Mouse (Mus musculus): ENCODE data around the gene Arfrp1. TPM values are rescaled to one million over a fixed set of nuclear protein-coding genes. Genes with fewer than 3 reads are reported as not detected.

Gene Arfrp1
- total RNA-seq, 1 experiment from 2014 or later: 82.5 TPM

DNA sequence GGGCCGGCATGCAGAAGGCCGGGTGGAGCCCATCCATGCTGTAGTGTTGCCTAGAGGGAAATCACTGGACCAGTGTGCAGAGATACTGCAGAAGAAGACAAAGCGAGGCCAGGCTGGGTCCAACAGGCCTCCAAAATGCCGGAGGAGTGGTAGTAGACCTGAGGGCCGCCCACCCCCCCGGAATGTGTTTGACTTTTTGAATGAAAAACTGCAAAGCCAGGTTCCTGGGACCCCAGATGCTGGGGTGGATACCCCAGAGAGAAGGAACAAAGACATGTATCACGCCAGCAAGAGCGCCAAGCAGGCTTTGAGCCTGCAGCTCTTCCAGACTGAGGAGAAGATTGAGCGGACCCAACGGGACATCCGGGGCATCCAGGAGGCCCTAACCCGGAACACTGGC, 14.6 kb upstream of the Arfrp1 start, which contains the start of gene Lime1:
TSS of gene Lime1 (plus strand) at position 301 of the 400 bp plus-strand sequence.
- ATAC-seq (replicated peaks; ENCODE audit: low read depth, poor library complexity, severe bottlenecking): no peak

DNA sequence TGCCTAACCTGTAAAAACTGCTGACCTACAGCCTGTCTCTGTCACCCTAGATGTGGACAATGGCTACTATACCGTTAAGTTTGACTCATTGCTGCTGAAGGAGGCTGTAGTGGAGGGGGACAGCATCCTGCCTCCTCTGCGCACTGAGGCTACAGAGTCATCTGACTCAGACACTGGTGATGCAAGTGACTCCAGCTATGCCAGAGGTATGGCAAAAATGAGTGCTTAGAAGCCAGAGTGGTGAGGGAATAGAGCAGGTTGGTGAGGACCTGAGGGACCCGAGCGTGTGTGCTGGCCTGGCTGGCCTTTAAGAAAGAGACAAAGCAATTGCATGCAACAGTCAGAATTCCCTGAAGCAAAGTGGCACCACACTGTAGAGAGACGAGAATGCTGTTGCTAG, 13.5 kb upstream of the Arfrp1 start:
- ATAC-seq (replicated peaks; ENCODE audit: low read depth, poor library complexity, severe bottlenecking): no peak

DNA sequence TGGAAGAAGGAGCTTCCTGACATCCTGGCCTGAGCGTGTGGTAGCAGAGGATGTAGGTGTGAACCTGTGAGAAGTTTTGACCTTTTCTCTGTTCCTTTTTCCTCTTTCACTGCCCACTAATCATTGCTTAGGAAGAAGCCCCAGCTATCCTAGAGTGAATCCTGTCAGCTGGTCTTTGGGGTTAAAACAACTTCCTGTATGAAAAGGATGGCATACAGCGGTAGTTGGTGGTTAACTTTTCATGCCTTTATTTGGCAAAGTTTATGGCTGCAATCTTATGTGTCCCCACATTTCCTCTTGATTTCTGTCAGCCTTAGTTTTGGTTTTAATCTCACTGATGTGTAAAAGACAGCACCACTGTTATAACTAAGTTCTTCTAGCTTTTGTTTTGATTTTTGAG, 12.0 kb upstream of the Arfrp1 start:
- ATAC-seq (replicated peaks; ENCODE audit: low read depth, poor library complexity, severe bottlenecking): peak; percentile 74

DNA sequence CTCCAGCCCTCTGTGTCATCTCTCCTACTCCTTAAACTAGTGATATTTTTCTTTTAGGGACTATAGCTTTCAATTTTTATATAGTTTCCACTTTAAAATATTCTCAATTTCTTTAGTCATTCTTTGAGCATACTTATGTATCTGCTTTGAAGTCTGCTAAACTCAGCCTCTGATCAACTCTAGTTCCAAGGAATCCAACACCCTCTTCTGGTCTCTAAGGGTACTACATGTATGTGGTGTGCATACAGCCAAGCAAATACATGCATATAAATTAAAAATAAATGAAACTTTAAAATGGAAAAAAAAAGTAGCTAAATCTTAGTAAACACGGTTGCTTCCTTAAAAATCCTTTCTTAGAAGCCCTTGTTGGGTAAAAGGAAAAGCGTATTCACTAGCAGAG, 10.6 kb upstream of the Arfrp1 start:
- ATAC-seq (replicated peaks; ENCODE audit: low read depth, poor library complexity, severe bottlenecking): peak; percentile 67

DNA sequence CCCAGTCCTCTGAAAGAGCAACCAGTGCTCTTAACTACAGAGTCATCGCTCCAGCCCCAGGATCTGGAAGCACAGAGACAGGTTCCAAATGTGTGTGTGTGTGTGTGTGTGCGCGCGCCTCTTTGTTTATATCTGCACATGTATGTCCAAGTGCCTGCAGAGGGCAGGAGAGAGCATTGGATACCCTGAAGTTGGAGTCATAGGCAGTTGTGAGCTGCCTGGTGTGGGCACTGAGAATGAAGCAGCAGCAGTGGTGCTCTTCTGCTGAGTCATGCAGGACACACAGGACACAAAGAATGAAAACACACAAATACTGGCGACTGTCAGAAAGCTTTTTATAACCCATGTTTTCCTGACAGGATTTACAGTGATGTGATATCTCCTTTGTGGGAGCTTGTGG, 4.8 kb upstream of the Arfrp1 start:
- no peak for ATAC-seq (replicated peaks; ENCODE audit: low read depth, poor library complexity, severe bottlenecking)

DNA sequence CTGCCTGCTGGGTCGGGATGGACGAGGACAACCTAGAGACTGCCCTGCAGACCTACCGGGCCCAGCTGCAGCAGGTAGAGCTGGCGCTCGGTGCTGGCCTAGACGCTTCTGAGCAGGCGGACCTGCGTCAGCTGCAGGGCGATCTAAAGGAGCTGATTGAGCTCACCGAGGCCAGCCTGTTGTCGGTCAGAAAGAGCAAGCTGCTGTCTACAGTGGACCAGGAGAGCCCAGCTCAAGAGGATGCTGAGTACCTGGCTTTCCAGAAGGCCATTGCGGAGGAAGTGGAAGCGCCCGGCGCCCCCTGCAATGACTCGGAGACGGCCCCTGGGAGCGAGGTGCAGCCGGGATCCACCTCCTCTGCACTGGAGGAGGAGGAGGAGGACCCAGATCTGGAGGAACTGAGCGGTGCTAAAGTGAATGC, 461 bp upstream of the Arfrp1 start:
- peak; percentile 41 for ATAC-seq (replicated peaks; ENCODE audit: low read depth, poor library complexity, severe bottlenecking)

DNA sequence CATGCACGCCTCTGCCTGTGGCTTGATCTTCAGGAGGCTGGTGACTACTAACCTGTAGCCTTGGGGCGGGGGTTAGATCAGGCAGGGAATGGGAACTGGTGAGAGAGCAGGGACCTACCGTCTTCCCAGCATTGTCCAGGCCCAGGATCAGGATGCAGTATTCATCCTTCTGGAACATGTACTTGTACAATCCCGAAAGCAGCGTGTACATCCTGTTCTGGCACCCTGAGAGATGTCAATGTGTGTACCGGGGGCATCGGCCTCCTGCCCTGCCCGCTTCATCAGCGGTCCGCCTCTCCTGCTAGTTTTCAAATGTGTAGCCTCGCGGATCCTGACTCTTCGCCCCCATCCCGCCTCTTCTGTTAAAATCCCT, 731 bp downstream of the Arfrp1 start:
- no peak for ATAC-seq (replicated peaks; ENCODE audit: low read depth, poor library complexity, severe bottlenecking)

DNA sequence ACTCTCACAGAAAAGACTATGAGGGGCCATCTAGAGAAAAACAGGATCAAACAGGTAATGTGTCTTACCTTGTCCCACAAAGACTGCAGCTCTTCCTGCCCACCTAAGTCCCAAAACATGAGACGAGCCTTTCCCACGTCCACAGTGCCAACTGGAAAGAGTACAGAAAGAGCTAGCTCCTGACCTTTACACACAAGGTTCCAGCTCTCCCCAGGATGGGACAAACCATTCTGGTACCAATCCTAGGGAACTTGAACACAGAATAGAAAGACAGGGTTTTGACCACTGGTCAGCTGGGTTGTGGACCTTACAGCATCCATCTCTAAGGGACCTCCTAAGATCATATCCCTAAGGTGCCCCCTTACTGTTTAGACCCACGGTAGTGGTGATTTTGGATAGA, 1.3 kb downstream of the Arfrp1 start:
- ATAC-seq (replicated peaks; ENCODE audit: low read depth, poor library complexity, severe bottlenecking): no peak

DNA sequence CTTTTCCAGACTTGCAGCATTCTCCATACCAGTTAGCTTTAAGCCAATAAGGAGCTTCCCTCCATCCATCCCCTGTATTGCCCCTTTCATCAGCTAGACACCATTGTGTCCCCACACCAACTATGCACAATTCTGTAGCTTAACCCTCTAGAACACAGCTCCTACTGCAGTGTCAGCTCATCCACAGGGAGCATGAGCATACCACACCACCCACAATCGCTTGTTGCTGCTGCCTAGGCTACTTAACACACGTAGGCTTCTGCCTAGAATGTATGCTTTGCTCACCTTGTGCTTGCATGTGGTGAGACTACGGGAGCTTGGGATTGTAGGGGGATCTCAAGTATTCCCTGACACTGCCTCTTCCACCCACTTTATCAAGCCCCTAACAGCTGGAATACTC, 8.4 kb downstream of the Arfrp1 start:
- no peak for ATAC-seq (replicated peaks; ENCODE audit: low read depth, poor library complexity, severe bottlenecking)

DNA sequence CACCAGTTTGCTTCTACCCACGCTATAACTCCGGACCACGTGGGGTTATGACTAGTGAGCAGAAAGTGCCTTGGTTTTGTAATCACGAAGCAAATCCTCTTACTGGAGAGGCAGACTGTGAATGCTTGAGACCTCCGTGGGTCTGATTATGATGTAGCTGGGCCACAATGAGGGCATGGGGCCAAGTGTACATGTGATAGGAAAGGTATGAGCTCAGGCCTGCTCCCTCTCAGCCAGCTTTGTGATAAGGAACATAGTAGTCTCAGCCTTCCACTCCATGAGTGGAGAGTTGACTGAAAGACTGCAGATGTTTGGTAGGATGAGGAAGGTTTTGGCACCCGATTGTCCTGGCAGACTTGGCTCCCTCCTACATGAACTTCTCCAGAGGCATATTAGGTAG, 22.4 kb downstream of the Arfrp1 start:
- no peak for ATAC-seq (replicated peaks; ENCODE audit: low read depth, poor library complexity, severe bottlenecking)

DNA sequence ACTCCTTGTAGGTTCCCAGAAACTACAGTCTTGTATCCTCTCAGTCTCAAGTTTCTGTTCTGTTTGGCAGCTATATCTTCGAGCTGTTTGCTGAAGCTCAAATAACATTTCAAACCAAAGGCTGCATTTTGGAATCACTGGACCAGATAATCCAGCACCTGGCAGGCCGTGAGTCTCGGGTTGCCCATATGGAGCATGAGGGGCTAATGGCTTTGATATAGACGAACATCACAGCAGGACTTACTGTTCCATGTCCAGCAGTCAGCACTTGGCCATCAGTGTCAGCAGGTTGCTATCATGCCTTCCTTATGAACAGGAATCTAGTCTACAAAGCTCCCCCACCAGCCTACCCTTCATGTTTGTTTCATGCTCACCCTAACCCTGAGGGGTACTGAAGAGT, 24.8 kb downstream of the Arfrp1 start:
- no peak for ATAC-seq (replicated peaks; ENCODE audit: low read depth, poor library complexity, severe bottlenecking)

DNA sequence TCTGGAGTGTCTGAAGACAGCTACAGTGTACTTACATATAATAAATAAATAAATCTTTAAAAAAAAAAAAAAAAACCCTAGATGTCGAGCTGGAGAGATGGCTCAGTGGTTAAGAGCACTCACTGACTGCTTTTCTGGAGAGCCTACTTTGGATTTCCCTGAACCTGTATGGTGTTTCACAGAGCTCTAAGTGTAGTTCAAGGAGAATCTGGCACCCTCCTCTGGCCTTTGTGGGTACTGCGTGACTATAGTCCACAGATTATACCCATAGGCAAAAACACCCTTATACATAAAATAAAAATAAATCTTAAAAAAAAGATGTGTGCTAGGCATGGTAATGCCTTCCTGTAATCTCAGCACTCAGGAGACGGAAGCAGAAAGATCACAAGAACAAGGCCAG, 31.2 kb downstream of the Arfrp1 start:
- ATAC-seq (replicated peaks; ENCODE audit: low read depth, poor library complexity, severe bottlenecking): peak; percentile 97

DNA sequence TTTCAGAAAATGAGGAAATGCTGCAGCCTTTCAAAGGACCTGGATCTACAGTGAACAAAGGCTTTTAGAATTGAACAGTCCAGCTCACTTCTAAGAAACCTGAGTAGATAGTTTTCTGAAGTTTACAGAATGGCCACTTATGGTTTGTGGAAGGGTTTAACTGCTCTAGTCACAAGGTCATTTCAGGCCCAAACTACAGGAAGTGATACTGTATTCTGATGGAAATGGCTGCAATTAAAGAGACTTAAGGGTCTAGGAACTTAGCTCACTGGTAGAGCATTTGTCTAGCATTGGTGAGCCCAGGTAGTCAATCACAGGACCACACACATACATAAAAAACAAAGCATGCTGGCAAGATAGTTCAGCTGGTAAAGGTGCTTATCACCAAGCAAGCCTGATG, 32.7 kb downstream of the Arfrp1 start:
- no peak for ATAC-seq (replicated peaks; ENCODE audit: low read depth, poor library complexity, severe bottlenecking)

DNA sequence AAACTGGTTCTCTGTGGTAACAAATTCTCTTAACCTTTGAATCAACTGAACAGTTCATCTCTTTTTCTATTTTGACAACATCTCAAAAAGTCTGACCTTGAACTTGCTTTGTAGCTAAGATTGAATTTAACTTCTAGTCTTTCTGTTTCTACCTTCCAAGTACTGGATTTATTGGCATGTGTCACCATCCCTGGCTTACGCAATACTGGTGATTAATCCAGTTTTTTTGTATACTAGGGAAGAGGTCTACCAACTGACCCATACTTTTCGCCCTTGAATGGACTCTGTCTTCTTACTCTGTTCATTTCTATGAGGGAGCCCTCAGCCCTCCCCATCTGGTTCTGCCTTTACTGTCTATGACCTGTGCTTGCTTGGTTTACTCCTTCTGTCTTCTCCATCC, 39.1 kb downstream of the Arfrp1 start:
- no peak for ATAC-seq (replicated peaks; ENCODE audit: low read depth, poor library complexity, severe bottlenecking)

DNA sequence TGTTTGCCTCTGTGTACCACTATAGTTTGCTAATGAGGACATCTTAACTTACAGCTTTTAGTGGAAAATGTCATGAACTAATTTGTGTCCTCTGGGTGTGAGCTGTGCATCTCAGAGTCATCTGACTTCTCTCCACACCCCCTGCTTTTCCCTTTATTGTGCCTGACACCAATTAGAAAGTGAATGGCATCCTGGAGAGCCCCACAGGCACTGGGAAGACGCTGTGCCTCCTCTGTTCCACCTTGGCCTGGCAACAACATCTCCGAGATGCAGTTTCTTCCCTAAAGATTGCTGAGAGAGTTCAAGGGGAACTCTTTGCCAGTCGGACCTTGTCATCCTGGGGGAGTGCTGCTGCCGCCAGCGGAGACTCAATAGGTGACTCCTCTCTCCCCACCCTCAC, 43.1 kb downstream of the Arfrp1 start:
- no peak for ATAC-seq (replicated peaks; ENCODE audit: low read depth, poor library complexity, severe bottlenecking)

DNA sequence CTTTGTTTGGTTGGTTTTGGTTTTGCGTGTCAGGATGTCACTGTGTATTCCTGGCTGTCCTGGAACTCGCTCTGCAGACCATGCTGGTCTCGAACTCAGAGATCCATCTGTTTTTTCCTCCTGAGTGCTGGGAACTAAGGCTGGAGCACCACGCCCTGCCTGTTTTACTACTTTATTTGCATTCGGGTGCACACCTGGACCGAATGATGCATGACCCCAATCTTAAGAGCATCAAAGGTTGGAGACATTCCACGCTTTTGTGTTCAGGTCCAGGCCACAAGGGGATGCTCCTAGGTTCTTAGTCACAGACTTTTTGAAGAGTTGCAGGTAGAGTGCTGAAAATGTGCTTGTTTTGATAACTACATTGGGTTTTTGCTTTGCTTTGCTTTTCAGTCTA, 45.1 kb downstream of the Arfrp1 start:
- no peak for ATAC-seq (replicated peaks; ENCODE audit: low read depth, poor library complexity, severe bottlenecking)

DNA sequence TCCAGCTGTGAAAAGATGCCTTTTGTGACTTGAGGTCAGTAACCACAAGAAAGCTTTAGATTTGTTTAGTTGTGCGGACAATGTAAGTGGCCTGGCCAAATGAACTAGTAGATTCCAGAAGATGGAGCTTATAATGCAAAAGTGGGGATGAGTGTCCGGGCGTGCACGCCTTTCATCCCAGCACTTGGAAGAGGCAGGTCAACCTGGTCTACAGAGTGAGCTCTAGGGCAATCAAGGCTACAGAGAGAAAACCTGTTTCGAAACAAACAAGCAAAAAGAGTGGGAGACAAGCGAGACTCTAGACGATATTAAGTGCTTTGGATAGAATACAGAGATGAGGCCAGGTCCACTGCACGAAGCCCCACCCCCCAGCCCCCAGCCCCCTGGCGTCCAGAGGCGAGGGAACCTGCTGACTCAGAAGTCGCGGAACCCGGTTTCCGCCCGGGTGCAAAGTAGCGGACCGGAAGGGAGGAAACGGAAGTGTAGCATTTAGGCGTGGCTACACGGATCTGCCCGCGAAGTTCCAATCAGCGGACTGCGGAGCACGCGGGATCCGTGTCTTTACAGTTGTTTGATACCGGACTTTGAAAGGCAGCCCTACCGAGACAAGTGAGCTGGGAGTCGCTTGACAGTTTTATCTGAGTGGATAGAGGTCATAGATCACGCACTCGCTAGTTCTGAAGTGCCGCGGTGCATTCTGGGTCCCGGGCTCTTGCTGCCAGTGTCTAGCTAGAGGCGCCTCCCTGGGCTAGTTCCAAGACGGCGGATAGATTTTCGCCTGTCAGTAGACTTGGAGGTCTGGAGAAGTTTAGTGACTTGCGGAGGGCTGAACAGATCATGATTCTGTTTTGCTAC, 45.7 kb downstream of the Arfrp1 start, which contains the start of gene Rtel1:
TSS of gene Rtel1 (plus strand) at position 492 of the 855 bp plus-strand sequence.
- ATAC-seq (replicated peaks; ENCODE audit: low read depth, poor library complexity, severe bottlenecking): peak; percentile 98

DNA sequence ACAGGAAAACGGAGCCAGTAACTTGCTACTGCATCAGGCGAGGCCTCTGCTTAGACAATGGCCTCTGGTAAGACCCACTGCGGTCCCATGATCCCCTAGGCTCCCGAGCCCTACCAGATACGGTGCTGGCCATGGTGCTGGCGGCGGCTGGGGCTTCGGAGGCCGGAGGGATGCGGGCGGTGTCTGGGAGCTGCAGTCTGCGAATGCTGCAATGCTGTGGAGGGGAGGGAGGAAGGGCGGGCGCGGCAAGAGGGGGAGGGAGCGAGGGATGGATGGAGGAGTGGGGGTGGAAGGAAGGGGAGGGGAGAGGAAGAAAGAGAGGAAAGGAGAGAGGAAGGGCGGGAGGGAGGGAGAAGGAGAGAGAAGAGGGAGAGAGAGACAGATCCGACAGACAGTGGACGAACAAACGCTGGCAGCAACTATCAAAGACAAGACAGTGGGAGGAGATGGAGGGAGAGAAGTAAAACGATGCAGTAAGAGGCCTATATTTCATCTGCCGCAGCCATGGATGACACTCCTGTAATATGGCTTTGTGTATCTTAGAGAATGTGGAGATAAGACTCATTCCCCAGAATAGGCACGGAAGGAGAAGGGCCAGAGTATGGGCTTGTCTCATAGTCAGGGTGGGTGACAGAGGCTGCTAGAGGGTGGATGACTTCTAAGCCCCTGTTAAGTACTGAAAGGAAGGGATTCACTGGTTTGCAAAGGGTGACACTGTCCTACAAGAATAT, 51.0 kb downstream of the Arfrp1 start, which contains the start of gene Stmn3:
TSS of gene Stmn3 (minus strand) at position 421 of the 731 bp plus-strand sequence.
- ATAC-seq (replicated peaks; ENCODE audit: low read depth, poor library complexity, severe bottlenecking): peak; percentile 94

DNA sequence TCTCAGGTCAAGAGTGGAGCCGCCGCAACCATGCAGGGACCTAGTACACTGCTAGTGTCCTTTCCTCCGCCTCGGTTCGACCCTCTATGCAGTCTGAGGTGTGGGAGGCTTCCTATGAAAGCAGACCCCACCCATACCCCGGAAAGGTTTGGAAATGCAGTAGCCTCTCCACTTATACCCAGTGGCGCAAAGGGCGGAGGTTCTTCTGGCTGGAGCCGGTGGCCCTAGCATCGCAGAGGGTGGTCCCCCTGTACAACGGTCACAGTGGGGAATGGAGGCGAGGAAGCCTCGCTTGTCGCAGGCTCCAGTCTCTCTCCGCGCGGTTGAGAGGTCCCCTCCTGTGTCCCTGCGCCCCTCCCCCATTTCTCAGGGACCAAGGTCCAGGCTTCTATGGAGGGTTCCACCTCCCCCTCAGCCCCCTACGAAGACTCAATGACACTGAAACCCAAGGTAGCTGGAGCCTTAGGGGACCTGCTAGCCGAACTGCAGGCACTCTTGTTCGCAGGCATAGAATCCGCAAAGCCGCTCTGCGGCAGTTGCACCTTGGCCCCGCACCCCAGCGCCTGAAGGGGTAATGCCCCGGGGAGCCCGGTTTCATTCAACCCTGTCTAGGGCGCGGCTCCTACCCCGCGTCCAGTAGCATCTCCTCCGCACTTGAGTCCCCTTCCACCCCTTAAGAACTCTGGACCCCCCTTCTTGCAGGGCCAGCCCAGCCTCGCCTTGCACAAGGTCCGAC, 51.7 kb downstream of the Arfrp1 start:
- ATAC-seq (replicated peaks; ENCODE audit: low read depth, poor library complexity, severe bottlenecking): no peak

DNA sequence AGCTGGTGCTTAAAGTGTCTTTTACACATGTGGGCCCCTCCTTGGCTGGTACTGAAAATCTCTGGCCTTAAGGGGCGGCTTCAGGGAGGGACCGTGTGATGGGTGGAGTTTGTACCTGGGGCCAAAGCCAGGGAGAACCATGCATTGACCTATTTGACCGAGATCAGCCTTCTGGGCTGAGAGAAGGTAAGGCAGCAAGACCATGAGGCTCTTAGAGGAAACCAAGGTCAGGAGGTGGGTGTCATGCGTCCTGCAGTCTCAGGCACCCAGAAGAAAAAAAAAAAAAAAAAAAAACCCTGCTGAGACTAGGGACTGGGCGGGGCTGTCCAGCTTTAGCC, 52.2 kb downstream of the Arfrp1 start:
- ATAC-seq (replicated peaks; ENCODE audit: low read depth, poor library complexity, severe bottlenecking): no peak

DNA sequence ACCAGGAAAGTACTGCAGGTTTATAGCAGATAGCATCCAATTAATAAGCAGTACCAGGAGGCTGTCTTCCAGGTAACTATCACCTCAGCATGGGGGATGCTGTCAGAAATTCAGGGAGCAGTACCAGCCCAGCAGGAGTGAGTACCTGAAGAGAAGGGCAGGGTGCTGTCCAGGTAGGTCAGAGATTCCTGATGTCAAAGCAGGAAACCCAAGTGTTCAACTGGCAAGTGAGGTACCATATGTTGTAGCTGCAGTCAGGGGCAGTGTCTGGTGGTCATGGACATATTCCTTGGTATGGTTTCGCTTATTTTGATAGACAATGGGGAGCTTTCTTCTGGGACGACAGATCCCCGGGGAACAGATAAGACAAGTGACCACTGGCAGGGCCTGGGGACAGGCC, 52.8 kb downstream of the Arfrp1 start:
- ATAC-seq (replicated peaks; ENCODE audit: low read depth, poor library complexity, severe bottlenecking): no peak

Data from common myeloid progenitor, adult 5-6 weeks (primary cell).